Comparison of ENCODE assay signal across 24 mouse cellular contexts in genomic region chr13:99750729-99751128, GRCm38 (mm10).
DNase-seq lines count a peak whose midpoint lies in the region; ATAC-seq lines count a peak whose summit lies in the region.
"Had no signal": no experiment of that assay in that cellular context is flagged by ENCODE, and none has a peak within 500 bp of the region (broad histone marks: within the 10 kb centered on the region; RNA-seq: fewer than 3 reads in every experiment).

No protein-coding gene starts in this region.

- H3K4me2 ChIP-seq in forebrain, embryonic 14.5 days (ENCODE audit: low read length): no peak overlapping the region
- no peak overlapping the region for H3K4me2 ChIP-seq in hindbrain, embryonic 14.5 days (replicated peaks)
- H3K4me2 ChIP-seq: embryonic facial prominence, embryonic 15.5 days; heart, embryonic 12.5 days; hindbrain, embryonic 15.5 days; intestine, embryonic 15.5 days; neural tube, embryonic 13.5 days had no signal

- peak; percentile 51 for DNase-seq in forebrain, embryonic 14.5 days (ENCODE audit: low spot score)
- no peak for DNase-seq in forebrain, embryonic 10.5 days (ENCODE audit: extremely low spot score, low spot score)
- peak; percentile 60 to 77 for DNase-seq in cerebellum, adult 18-20 months
- peak; percentile 60 to 71 for DNase-seq in cerebellum, postnatal 25 days
- peak; percentile 40 to 79 for DNase-seq in layer of hippocampus, postnatal 14 days (ENCODE audit: low spot score in 2 of 2)
- no peak for DNase-seq in hindbrain, embryonic 14.5 days (ENCODE audit: low spot score)
- DNase-seq in limb, embryonic 10.5 days (ENCODE audit: low spot score): no peak
- no peak for DNase-seq in frontal cortex, adult 2 months (ENCODE audit: extremely low spot score in 1 of 2, low spot score in 1 of 2)
- DNase-seq: adrenal gland, postnatal 14 days; embryo, embryonic 11 days; gastrocnemius, adult 2 months; kidney, adult 9 months; kidney, postnatal 25 days; liver; lung, adult 18-20 months; lung, postnatal 14 days; midbrain, embryonic 14.5 days; thymus, postnatal 36 days had no signal

- H3K9ac ChIP-seq in forebrain, embryonic 14.5 days (ENCODE audit: low read length): no peak overlapping the region
- no peak overlapping the region for H3K9ac ChIP-seq in hindbrain, embryonic 14.5 days
- H3K9ac ChIP-seq: embryonic facial prominence, embryonic 15.5 days; heart, embryonic 12.5 days; hindbrain, embryonic 15.5 days; intestine, embryonic 15.5 days; neural tube, embryonic 13.5 days had no signal

- WGBS in forebrain, embryonic 14.5 days: 74% methylated on average over 8 of the region's 8 CpGs
- WGBS in forebrain, embryonic 10.5 days: 91% methylated on average over 8 of the region's 8 CpGs
- WGBS in hindbrain, embryonic 14.5 days: 89% methylated on average over 8 of the region's 8 CpGs
- WGBS in limb, embryonic 10.5 days: 82% methylated on average over 8 of the region's 8 CpGs

- H3K36me3 ChIP-seq in forebrain, embryonic 14.5 days (ENCODE audit: control insufficient read depth, insufficient read depth, low read length): no peaks in the 10 kb centered on the region
- H3K36me3 ChIP-seq in forebrain, embryonic 10.5 days (replicated peaks): no peaks in the 10 kb centered on the region
- no peaks in the 10 kb centered on the region for H3K36me3 ChIP-seq in hindbrain, embryonic 14.5 days (replicated peaks; ENCODE audit: control insufficient read depth, insufficient read depth)
- no peaks in the 10 kb centered on the region for H3K36me3 ChIP-seq in limb, embryonic 10.5 days
- H3K36me3 ChIP-seq: embryonic facial prominence, embryonic 15.5 days; G1E; heart, embryonic 12.5 days; hindbrain, embryonic 15.5 days; intestine, embryonic 15.5 days; neural tube, embryonic 13.5 days had no signal

- H3K27me3 ChIP-seq in forebrain, embryonic 14.5 days (replicated peaks; ENCODE audit: control insufficient read depth, insufficient read depth, low read length): no peaks in the 10 kb centered on the region
- H3K27me3 ChIP-seq in forebrain, embryonic 10.5 days (ENCODE audit: poor library complexity, severe bottlenecking): no peaks in the 10 kb centered on the region
- no peaks in the 10 kb centered on the region for H3K27me3 ChIP-seq in hindbrain, embryonic 14.5 days (ENCODE audit: control insufficient read depth, insufficient read depth, low read length)
- no peaks in the 10 kb centered on the region for H3K27me3 ChIP-seq in limb, embryonic 10.5 days (ENCODE audit: low read depth, poor library complexity, severe bottlenecking)
- H3K27me3 ChIP-seq: embryonic facial prominence, embryonic 15.5 days; heart, embryonic 12.5 days; hindbrain, embryonic 15.5 days; intestine, embryonic 15.5 days; neural tube, embryonic 13.5 days had no signal

- no peak overlapping the region for H3K27ac ChIP-seq in forebrain, embryonic 14.5 days (ENCODE audit: low read depth, low read length)
- no peak overlapping the region for H3K27ac ChIP-seq in forebrain, embryonic 10.5 days
- no peak overlapping the region for H3K27ac ChIP-seq in hindbrain, embryonic 14.5 days
- no peak overlapping the region for H3K27ac ChIP-seq in limb, embryonic 10.5 days
- H3K27ac ChIP-seq: embryonic facial prominence, embryonic 15.5 days; gastrocnemius, adult 2 months; hindbrain, embryonic 15.5 days; intestine, embryonic 15.5 days; neural tube, embryonic 13.5 days had no signal

- H3K4me3 ChIP-seq in forebrain, embryonic 14.5 days (ENCODE audit: low read depth, low read length): no peak overlapping the region
- no peak overlapping the region for H3K4me3 ChIP-seq in forebrain, embryonic 10.5 days
- no peak overlapping the region for H3K4me3 ChIP-seq in hindbrain, embryonic 14.5 days (replicated peaks; ENCODE audit: low read length)
- H3K4me3 ChIP-seq in limb, embryonic 10.5 days: no peak overlapping the region
- H3K4me3 ChIP-seq: embryonic facial prominence, embryonic 15.5 days; gastrocnemius, adult 2 months; heart, embryonic 12.5 days; hindbrain, embryonic 15.5 days; intestine, embryonic 15.5 days; neural tube, embryonic 13.5 days had no signal

- H3K9me3 ChIP-seq in forebrain, embryonic 14.5 days (replicated peaks; ENCODE audit: control insufficient read depth, low read length): no peaks in the 10 kb centered on the region
- no peaks in the 10 kb centered on the region for H3K9me3 ChIP-seq in forebrain, embryonic 10.5 days
- H3K9me3 ChIP-seq in hindbrain, embryonic 14.5 days (ENCODE audit: control insufficient read depth, low read length): no peaks in the 10 kb centered on the region
- no peaks in the 10 kb centered on the region for H3K9me3 ChIP-seq in limb, embryonic 10.5 days (replicated peaks)
- H3K9me3 ChIP-seq: embryonic facial prominence, embryonic 15.5 days; heart, embryonic 12.5 days; hindbrain, embryonic 15.5 days; intestine, embryonic 15.5 days; neural tube, embryonic 13.5 days had no signal

- H3K4me1 ChIP-seq in forebrain, embryonic 14.5 days (ENCODE audit: control insufficient read depth, insufficient read depth, low read length): 0 out of 2 replicates have a peak, but pooled peaks cover 2% of the 10 kb centered on the region
- H3K4me1 ChIP-seq in forebrain, embryonic 10.5 days: no peaks in the 10 kb centered on the region
- H3K4me1 ChIP-seq in hindbrain, embryonic 14.5 days (replicated peaks; ENCODE audit: control insufficient read depth, insufficient read depth, low read length): 0 out of 2 replicates have a peak, but pooled peaks cover 3% of the 10 kb centered on the region
- peaks cover 8% of the 10 kb centered on the region; the same call in 1 of the 2 replicates for H3K4me1 ChIP-seq in limb, embryonic 10.5 days
- H3K4me1 ChIP-seq: embryonic facial prominence, embryonic 15.5 days; intestine, embryonic 15.5 days had no signal

- ATAC-seq in forebrain, embryonic 14.5 days: peak; percentile 53
- no peak for ATAC-seq in hindbrain, embryonic 14.5 days (ENCODE audit: low FRiP score)
- ATAC-seq: intestine, embryonic 15.5 days had no signal

Comparison
In these comparisons a context has a peak if more than half of its experiments do, and no peak if none do; other contexts are left out.
1. DNase-seq: peak in forebrain, embryonic 14.5 days (single experiment), cerebellum, adult 18-20 months (2 of 2), cerebellum, postnatal 25 days (2 of 2) and layer of hippocampus, postnatal 14 days (2 of 2); none in forebrain, embryonic 10.5 days (single experiment), hindbrain, embryonic 14.5 days (single experiment), limb, embryonic 10.5 days (single experiment) and frontal cortex, adult 2 months (0 of 2).